Mouse (Mus musculus): ENCODE data around the gene Csf2rb. TPM values are rescaled to one million over a fixed set of nuclear protein-coding genes. Genes with fewer than 3 reads are reported as not detected.
"Not testable (repeated sequence)": the region's sequence is repeated elsewhere in the genome, so short reads cannot be mapped to it uniquely, and the experiment has no call there.

Gene Csf2rb
- polyA plus RNA-seq, 1 experiment from 2014 or later = 0.44 TPM

- no peak overlapping the region for H3K4me3 ChIP-seq (ENCODE audit: low read depth, low read length)
Measured at GRCm38 (mm10) chr15:78302718-78303117, 22.8 kb upstream of the Csf2rb start.

GRCm38 (mm10) chr15:78303665-78304233 lies 21.8 kb upstream of the Csf2rb start:
- no peaks in the 10 kb centered on the region for H3K36me3 ChIP-seq (ENCODE audit: control insufficient read depth, insufficient read depth, low read length)
- H3K27me3 ChIP-seq (replicated peaks; ENCODE audit: control insufficient read depth, insufficient read depth, low read length) = no peaks in the 10 kb centered on the region
- no peak overlapping the region for H3K4me3 ChIP-seq (ENCODE audit: low read depth, low read length)
- H3K27ac ChIP-seq (ENCODE audit: low read depth, low read length) = no peak overlapping the region
- H3K4me1 ChIP-seq (ENCODE audit: control insufficient read depth, insufficient read depth, low read length) = no peaks in the 10 kb centered on the region
- DNase-seq (ENCODE audit: low spot score) (no peak), ATAC-seq (no peak)
- 84% methylated on average over 6 of the region's 6 CpGs for WGBS
- no peaks in the 10 kb centered on the region for H3K9me3 ChIP-seq (replicated peaks; ENCODE audit: control insufficient read depth, low read length)
- H3K9ac ChIP-seq (ENCODE audit: low read length) = no peak overlapping the region
- H3K4me2 ChIP-seq (ENCODE audit: low read length) = no peak overlapping the region

More at GRCm38 (mm10) chr15:78302718-78303117, 22.8 kb upstream of the Csf2rb start:
- no peak overlapping the region for H3K9ac ChIP-seq (ENCODE audit: low read length)
- DNase-seq (ENCODE audit: low spot score) = no peak
- no peaks in the 10 kb centered on the region for H3K27me3 ChIP-seq (replicated peaks; ENCODE audit: control insufficient read depth, insufficient read depth, low read length)
- H3K36me3 ChIP-seq (ENCODE audit: control insufficient read depth, insufficient read depth, low read length) = no peaks in the 10 kb centered on the region
- 94% methylated on average over 4 of the region's 4 CpGs for WGBS
- no peak overlapping the region for H3K27ac ChIP-seq (ENCODE audit: low read depth, low read length)
- no peaks in the 10 kb centered on the region for H3K4me1 ChIP-seq (ENCODE audit: control insufficient read depth, insufficient read depth, low read length)
- no peak overlapping the region for H3K4me2 ChIP-seq (ENCODE audit: low read length)
- ATAC-seq = no peak
- H3K9me3 ChIP-seq (replicated peaks; ENCODE audit: control insufficient read depth, low read length) = no peaks in the 10 kb centered on the region

- Histone ChIP-seq H3K27ac (ENCODE audit: low read depth, low read length) (no peak within 1 kb of the TSS), H3K4me3 (ENCODE audit: low read depth, low read length) (no peak within 1 kb of the TSS), H3K4me2 (ENCODE audit: low read length) (no peak within 1 kb of the TSS), H3K36me3 (ENCODE audit: control insufficient read depth, insufficient read depth, low read length) (no peaks in the 10 kb centered on the region), H3K9me3 (replicated peaks; ENCODE audit: control insufficient read depth, low read length) (no peaks in the 10 kb centered on the region), H3K27me3 (replicated peaks; ENCODE audit: control insufficient read depth, insufficient read depth, low read length) (no peaks in the 10 kb centered on the region), H3K9ac (ENCODE audit: low read length) (no peak within 1 kb of the TSS), H3K4me1 (ENCODE audit: control insufficient read depth, insufficient read depth, low read length) (no peaks in the 10 kb centered on the region)
- WGBS = 84% methylated on average over 10 of the region's 10 CpGs
- ATAC-seq = no peak
- DNase-seq (ENCODE audit: low spot score) = no peak
Measured at GRCm38 (mm10) chr15:78305341-78305933, 20.1 kb upstream of the Csf2rb start, which contains the start of gene Csf2rb2. Gene Csf2rb2 (minus strand): TSS chr15:78305721.

- no peak overlapping the region for H3K9ac ChIP-seq (ENCODE audit: low read length)
- H3K36me3 ChIP-seq (ENCODE audit: control insufficient read depth, insufficient read depth, low read length) = no peaks in the 10 kb centered on the region
- no peak for DNase-seq (ENCODE audit: low spot score)
- no peak overlapping the region for H3K4me2 ChIP-seq (ENCODE audit: low read length)
- WGBS = 44% methylated on average over 5 of the region's 5 CpGs
- no peak overlapping the region for H3K4me3 ChIP-seq (ENCODE audit: low read depth, low read length)
- H3K9me3 ChIP-seq (replicated peaks; ENCODE audit: control insufficient read depth, low read length) = no peaks in the 10 kb centered on the region
- no peaks in the 10 kb centered on the region for H3K27me3 ChIP-seq (replicated peaks; ENCODE audit: control insufficient read depth, insufficient read depth, low read length)
- no peak overlapping the region for H3K27ac ChIP-seq (ENCODE audit: low read depth, low read length)
- no peaks in the 10 kb centered on the region for H3K4me1 ChIP-seq (ENCODE audit: control insufficient read depth, insufficient read depth, low read length)
- no peak for ATAC-seq
Measured at GRCm38 (mm10) chr15:78309865-78310264, 15.7 kb upstream of the Csf2rb start.

GRCm38 (mm10) chr15:78310971-78311370 lies 14.6 kb upstream of the Csf2rb start:
- Histone ChIP-seq H3K9me3 (replicated peaks; ENCODE audit: control insufficient read depth, low read length) (no peaks in the 10 kb centered on the region), H3K27me3 (replicated peaks; ENCODE audit: control insufficient read depth, insufficient read depth, low read length) (no peaks in the 10 kb centered on the region), H3K4me2 (ENCODE audit: low read length) (no peak overlapping the region), H3K4me3 (ENCODE audit: low read depth, low read length) (no peak overlapping the region), H3K4me1 (ENCODE audit: control insufficient read depth, insufficient read depth, low read length) (no peaks in the 10 kb centered on the region), H3K36me3 (ENCODE audit: control insufficient read depth, insufficient read depth, low read length) (no peaks in the 10 kb centered on the region), H3K27ac (ENCODE audit: low read depth, low read length) (no peak overlapping the region), H3K9ac (ENCODE audit: low read length) (no peak overlapping the region)
- ATAC-seq (no peak), DNase-seq (ENCODE audit: low spot score) (no peak)
- 84% methylated on average over 4 of the region's 4 CpGs for WGBS

GRCm38 (mm10) chr15:78312421-78313233 lies 12.9 kb upstream of the Csf2rb start:
- DNase-seq (ENCODE audit: low spot score); H3K9ac ChIP-seq (ENCODE audit: low read length); H3K36me3 ChIP-seq (ENCODE audit: control insufficient read depth, insufficient read depth, low read length); H3K27me3 ChIP-seq (replicated peaks; ENCODE audit: control insufficient read depth, insufficient read depth, low read length); H3K27ac ChIP-seq (ENCODE audit: low read depth, low read length); H3K4me1 ChIP-seq (ENCODE audit: control insufficient read depth, insufficient read depth, low read length); H3K4me2 ChIP-seq (ENCODE audit: low read length); H3K4me3 ChIP-seq (ENCODE audit: low read depth, low read length); ATAC-seq; H3K9me3 ChIP-seq (replicated peaks; ENCODE audit: control insufficient read depth, low read length): not testable (repeated sequence)
- 85% methylated on average over 4 of the region's 4 CpGs for WGBS

- not testable (repeated sequence) for DNase-seq (ENCODE audit: low spot score); ATAC-seq; H3K9ac ChIP-seq (ENCODE audit: low read length); H3K27me3 ChIP-seq (replicated peaks; ENCODE audit: control insufficient read depth, insufficient read depth, low read length); H3K27ac ChIP-seq (ENCODE audit: low read depth, low read length); H3K4me3 ChIP-seq (ENCODE audit: low read depth, low read length); H3K9me3 ChIP-seq (replicated peaks; ENCODE audit: control insufficient read depth, low read length); H3K36me3 ChIP-seq (ENCODE audit: control insufficient read depth, insufficient read depth, low read length); H3K4me1 ChIP-seq (ENCODE audit: control insufficient read depth, insufficient read depth, low read length); H3K4me2 ChIP-seq (ENCODE audit: low read length)
- WGBS = 83% methylated on average over 5 of the region's 5 CpGs
Measured at GRCm38 (mm10) chr15:78313659-78314058, 11.9 kb upstream of the Csf2rb start.

GRCm38 (mm10) chr15:78318338-78319171 lies 7.0 kb upstream of the Csf2rb start:
- DNase-seq (ENCODE audit: low spot score); H3K4me2 ChIP-seq (ENCODE audit: low read length); H3K4me3 ChIP-seq (ENCODE audit: low read depth, low read length); ATAC-seq; H3K27ac ChIP-seq (ENCODE audit: low read depth, low read length); H3K4me1 ChIP-seq (ENCODE audit: control insufficient read depth, insufficient read depth, low read length); H3K9me3 ChIP-seq (replicated peaks; ENCODE audit: control insufficient read depth, low read length); H3K27me3 ChIP-seq (replicated peaks; ENCODE audit: control insufficient read depth, insufficient read depth, low read length); H3K9ac ChIP-seq (ENCODE audit: low read length); H3K36me3 ChIP-seq (ENCODE audit: control insufficient read depth, insufficient read depth, low read length): not testable (repeated sequence)
- 81% methylated on average over 2 of the region's 2 CpGs for WGBS
